Mouse (Mus musculus) ES-E14 (cell line): ENCODE measurements around the gene 6430571L13Rik.

Experiments used
- CHD2 ChIP-seq: IDR thresholded peaks from 2 replicates; pipeline ENCODE4 v1.6.1; 2014; ENCODE audit warnings: mild to moderate bottlenecking, low read depth, low read length, inconsistent platforms
- MAFK ChIP-seq: IDR thresholded peaks from 2 replicates; pipeline ENCODE4 v1.6.1; 2014; ENCODE audit warnings: mild to moderate bottlenecking, low read depth, low read length, inconsistent platforms; ENCODE audit not compliant: insufficient read depth
- ZC3H11A ChIP-seq: IDR thresholded peaks from 2 replicates; pipeline ENCODE4 v1.6.1; 2012; ENCODE audit warnings: low read depth, mild to moderate bottlenecking, inconsistent platforms, low read length, borderline replicate concordance
- ZNF384 ChIP-seq: IDR thresholded peaks from 2 replicates; pipeline ENCODE4 v1.6.1; 2012; ENCODE audit warnings: low read depth, low read length, inconsistent platforms

GRCm38 (mm10) chr9:107312811-107313584, 27.4 kb upstream of the 6430571L13Rik start:
- TF ChIP-seq MAFK (no peak), ZC3H11A (no peak), CHD2 (no peak), ZNF384 (no peak)
